Mouse (Mus musculus) embryo, embryonic 10.5 days (tissue): Measurements from ENCODE around the gene Olfr890.
"Not testable (repeated sequence)": the region's sequence is repeated elsewhere in the genome, so short reads cannot be mapped to it uniquely, and the experiment has no call there.

Source experiments
- DNase-seq: peaks from one replicate; pipeline ENCODE4 v3.0.0-alpha.2; 2015; ENCODE audit warnings: low spot score

Olfr890 gene

GRCm38 (mm10) chr9:38142217-38142616 lies at the start of gene Olfr890:
Gene Olfr890, plus strand, starts transcription at chr9:38142517.
- DNase-seq: no peak

DNA sequence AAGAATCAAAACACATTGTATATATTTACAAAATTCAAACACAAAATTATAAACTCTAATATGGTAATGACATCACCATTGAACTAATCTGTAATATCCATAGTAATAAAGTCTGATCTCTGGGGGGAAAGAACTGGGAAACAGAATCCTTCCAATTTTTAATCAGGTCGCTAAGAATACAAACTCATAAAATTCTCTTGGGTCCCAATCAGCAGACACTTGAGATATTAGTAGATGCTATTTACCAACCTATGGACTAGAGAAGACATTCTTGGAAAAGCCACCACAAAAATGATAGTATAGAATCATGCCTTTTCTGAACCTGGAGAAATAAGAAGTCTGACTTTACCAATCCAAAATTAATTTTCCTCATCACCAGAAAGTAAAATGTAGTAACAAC lies 34.5 kb upstream of the Olfr890 start, which contains the start of gene Olfr888:
Gene Olfr888, plus strand, starts transcription at position 301 of the 400 bp plus-strand sequence.
- DNase-seq: no peak

DNA sequence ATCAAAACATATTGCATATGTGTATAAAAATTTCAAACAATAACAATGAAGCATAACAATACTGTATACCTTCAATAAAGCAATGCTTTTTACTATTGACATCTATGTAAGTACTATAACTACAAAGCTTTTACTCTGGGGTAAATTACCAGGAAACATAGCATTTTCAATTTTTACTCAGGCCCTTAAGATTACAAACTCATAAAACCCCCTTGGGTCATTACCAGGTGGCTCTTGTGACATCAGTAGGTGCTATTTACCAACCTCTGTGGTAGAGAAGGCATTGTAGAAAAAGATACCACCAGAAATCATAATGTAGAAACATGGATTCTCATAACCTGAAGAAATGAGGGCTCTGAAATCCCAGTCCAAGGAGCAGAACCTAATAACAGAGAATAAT lies 27.4 kb upstream of the Olfr890 start, which contains the start of gene Olfr889:
Gene Olfr889, plus strand, starts transcription at position 301 of the 400 bp plus-strand sequence.
- DNase-seq: no peak

DNA sequence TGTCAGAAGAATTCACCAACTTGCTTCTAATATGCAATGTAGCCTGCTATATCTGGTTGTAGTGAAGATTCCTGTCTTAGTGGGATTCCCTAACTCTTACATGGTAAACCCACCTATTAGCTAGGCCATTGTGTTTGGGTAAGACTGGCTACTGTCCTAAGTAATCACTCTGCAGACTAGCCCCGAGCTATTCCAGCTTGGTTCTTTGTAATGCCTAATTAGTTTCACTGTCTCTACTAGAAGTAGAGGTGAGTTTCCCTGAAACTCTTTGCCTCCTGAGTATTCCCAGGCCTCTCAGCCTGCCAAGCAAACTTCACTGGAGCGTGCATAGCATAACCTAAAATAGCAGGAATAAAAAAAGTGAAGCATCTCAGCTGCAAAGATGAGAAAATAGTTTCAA lies 26.0 kb downstream of the Olfr890 start:
- not testable (repeated sequence) for DNase-seq

DNA sequence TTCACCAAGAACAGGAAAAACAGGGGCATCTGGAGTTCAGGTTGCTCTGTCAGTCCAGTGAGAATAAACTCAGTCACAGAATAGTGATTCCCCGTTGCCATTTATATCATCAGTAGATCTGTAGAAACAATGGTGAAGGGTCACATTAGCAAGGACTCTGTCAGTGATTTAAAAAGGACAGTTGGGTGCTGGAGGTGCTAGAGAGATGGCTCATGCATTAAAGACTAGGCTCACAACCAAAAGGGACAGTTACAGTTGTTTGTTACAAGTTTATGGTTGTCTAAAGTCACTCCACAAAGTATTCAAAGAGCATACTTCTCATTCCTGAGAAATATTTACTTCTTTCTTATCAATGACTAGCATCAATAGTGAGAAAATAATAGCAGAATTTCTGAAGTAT lies 38.4 kb downstream of the Olfr890 start, which contains the start of gene Olfr891:
Gene Olfr891, minus strand, starts transcription at position 101 of the 400 bp plus-strand sequence.
- no peak for DNase-seq
